Mouse (Mus musculus) myocyte (in vitro differentiated cells): ENCODE results near the gene Edar. TPM values are rescaled to one million over a fixed set of nuclear protein-coding genes. Genes with fewer than 3 reads are reported as not detected.

Experiments used
- H3K27me3 ChIP-seq: one replicate; pipeline ENCODE4 v1.6.1; 2011; ENCODE audit not compliant: control insufficient read depth, insufficient read depth, insufficient read length
- H3K36me3 ChIP-seq: one replicate; pipeline ENCODE4 v1.6.1; 2011; ENCODE audit not compliant: control insufficient read depth, insufficient read depth
- H3K4me2 ChIP-seq: one replicate; pipeline ENCODE4 v1.6.1; 2011; ENCODE audit warnings: low read depth, control low read depth
- H3K4me3 ChIP-seq: one replicate; pipeline ENCODE4 v1.5.1; 2011; ENCODE audit warnings: mild to moderate bottlenecking, control low read depth, moderate library complexity
- H3K79me2 ChIP-seq: one replicate; pipeline ENCODE4 v1.6.1; 2011; ENCODE audit not compliant: control insufficient read depth, insufficient read depth
- H3ac ChIP-seq: one replicate; pipeline ENCODE4 v1.6.1; 2011; ENCODE audit not compliant: control insufficient read depth, insufficient read length
- CEBPB ChIP-seq: IDR thresholded peaks from 2 replicates; pipeline ENCODE4 v1.6.1; 2011; ENCODE audit warnings: mild to moderate bottlenecking, moderate library complexity; ENCODE audit not compliant: poor library complexity, insufficient read depth, severe bottlenecking
- E2F4 ChIP-seq: IDR thresholded peaks from one replicate; pipeline ENCODE4 v1.6.1; 2011; ENCODE audit warnings: mild to moderate bottlenecking, control low read depth, moderate library complexity; ENCODE audit not compliant: insufficient read depth
- MAX ChIP-seq: IDR thresholded peaks from one replicate; pipeline ENCODE4 v1.6.1; 2011; ENCODE audit warnings: low read depth, mild to moderate bottlenecking, control low read depth
- MYOD1 ChIP-seq, 3 experiments: IDR thresholded peaks; one replicate each; pipeline ENCODE4 v1.6.1; 2011; ENCODE audit warnings: control low read depth in 2 of 3, low read depth in 2 of 3, mild to moderate bottlenecking in 2 of 3, moderate library complexity in 1 of 3; ENCODE audit not compliant: insufficient read length in 2 of 3, control insufficient read depth in 1 of 3
- MYOG ChIP-seq, 3 experiments: IDR thresholded peaks; one replicate each; pipeline ENCODE4 v1.6.1; 2011; ENCODE audit warnings: control low read depth in 2 of 3, low read depth in 2 of 3, mild to moderate bottlenecking in 2 of 3; ENCODE audit not compliant: insufficient read length in 2 of 3, control insufficient read depth in 1 of 3, insufficient read depth in 1 of 3
- POLR2A ChIP-seq: IDR thresholded peaks from one replicate; pipeline ENCODE4 v1.6.1; 2011; ENCODE audit warnings: low read depth, mild to moderate bottlenecking, control low read depth, moderate library complexity; ENCODE audit not compliant: insufficient read length
- POLR2AphosphoS2 ChIP-seq: IDR thresholded peaks from one replicate; pipeline ENCODE4 v1.6.1; 2011; ENCODE audit warnings: low read depth, control low read depth; ENCODE audit not compliant: insufficient read length
- REST ChIP-seq: IDR thresholded peaks from one replicate; pipeline ENCODE4 v1.6.1; 2011; ENCODE audit warnings: mild to moderate bottlenecking, control low read depth, moderate library complexity; ENCODE audit not compliant: insufficient read depth, insufficient read length
- SRF ChIP-seq: IDR thresholded peaks from one replicate; pipeline ENCODE4 v1.6.1; 2011; ENCODE audit warnings: low read depth; ENCODE audit not compliant: control insufficient read depth, insufficient read length
- TCF12 ChIP-seq: IDR thresholded peaks from one replicate; pipeline ENCODE4 v1.6.1; 2011; ENCODE audit warnings: mild to moderate bottlenecking, control low read depth; ENCODE audit not compliant: poor library complexity, insufficient read depth, severe bottlenecking
- TCF3 ChIP-seq: IDR thresholded peaks from one replicate; pipeline ENCODE4 v1.6.1; 2011; ENCODE audit warnings: low read depth, control low read depth; ENCODE audit not compliant: insufficient read length
- USF1 ChIP-seq: IDR thresholded peaks from one replicate; pipeline ENCODE4 v1.6.1; 2011; ENCODE audit warnings: low read depth, mild to moderate bottlenecking, control low read depth, moderate library complexity
- polyA plus RNA-seq: library from polyadenylated mRNA; unstranded; fragments of >200 nt; fragmentation: generic; extraction: Trizol; gene quantifications from one replicate; pipeline ENCODE4 v1.2.1, GENCODE M21; 2012; ENCODE audit warnings: missing spikeins

The Edar gene
- polyA plus RNA-seq, 1 experiment: not detected

DNA sequence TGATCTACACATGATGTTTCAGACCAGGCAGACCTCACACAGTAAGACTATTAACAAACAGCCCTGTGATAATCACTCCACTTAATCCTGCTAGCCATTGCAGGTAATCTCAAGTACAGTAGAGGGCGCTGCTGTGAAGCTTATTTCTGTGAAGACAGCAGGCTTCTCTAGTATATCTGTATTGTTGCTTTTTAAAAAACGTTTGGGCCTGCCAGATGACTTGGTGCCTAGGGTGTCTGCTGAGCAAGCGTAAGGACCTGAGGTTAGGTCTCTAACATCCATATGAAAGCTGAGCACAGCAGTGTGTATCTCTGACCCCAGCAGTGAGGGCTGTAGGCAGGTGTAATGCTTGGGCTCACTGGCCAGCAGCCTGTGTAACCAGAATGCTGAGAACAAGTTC lies 115.6 kb downstream of the Edar start:
- TF ChIP-seq MYOD1 (IDR thresholded peaks at IDR 0.05; ENCODE audit: control insufficient read depth in 1 of 3, insufficient read length in 2 of 3, low read depth in 2 of 3): no peak
- TF ChIP-seq MAX: no peak
- TF ChIP-seq USF1: no peak
- TF ChIP-seq MYOG (IDR thresholded peaks at IDR 0.05; ENCODE audit: control insufficient read depth in 1 of 3, insufficient read depth in 1 of 3, insufficient read length in 2 of 3, low read depth in 2 of 3): no peak
- TF ChIP-seq SRF: no peak
- TF ChIP-seq POLR2A: no peak
- no peak for TF ChIP-seq TCF3
- TF ChIP-seq TCF12: no peak
- no peak overlapping the region for H3ac ChIP-seq
- H3K4me2 ChIP-seq: no peak overlapping the region
- no peak overlapping the region for H3K4me3 ChIP-seq
- no peaks in the 10 kb centered on the region for H3K36me3 ChIP-seq
- no peaks in the 10 kb centered on the region for H3K79me2 ChIP-seq
- no peaks in the 10 kb centered on the region for H3K27me3 ChIP-seq

GRCm38 (mm10) chr10:58559098-58559497 lies 116.4 kb downstream of the Edar start:
- Histone ChIP-seq H3K36me3 (no peaks in the 10 kb centered on the region), H3K4me2 (no peak overlapping the region), H3K79me2 (no peaks in the 10 kb centered on the region), H3K4me3 (no peak overlapping the region), H3K27me3 (no peaks in the 10 kb centered on the region), H3ac (no peak overlapping the region)
- TF ChIP-seq TCF3 (no peak), MAX (no peak), MYOG (IDR thresholded peaks at IDR 0.05; ENCODE audit: control insufficient read depth in 1 of 3, insufficient read depth in 1 of 3, insufficient read length in 2 of 3, low read depth in 2 of 3) (no peak), CEBPB (no peak), USF1 (no peak), SRF (no peak), TCF12 (no peak), POLR2AphosphoS2 (no peak), REST (no peak), MYOD1 (IDR thresholded peaks at IDR 0.05; ENCODE audit: control insufficient read depth in 1 of 3, insufficient read length in 2 of 3, low read depth in 2 of 3) (no peak), E2F4 (no peak), POLR2A (no peak)

DNA sequence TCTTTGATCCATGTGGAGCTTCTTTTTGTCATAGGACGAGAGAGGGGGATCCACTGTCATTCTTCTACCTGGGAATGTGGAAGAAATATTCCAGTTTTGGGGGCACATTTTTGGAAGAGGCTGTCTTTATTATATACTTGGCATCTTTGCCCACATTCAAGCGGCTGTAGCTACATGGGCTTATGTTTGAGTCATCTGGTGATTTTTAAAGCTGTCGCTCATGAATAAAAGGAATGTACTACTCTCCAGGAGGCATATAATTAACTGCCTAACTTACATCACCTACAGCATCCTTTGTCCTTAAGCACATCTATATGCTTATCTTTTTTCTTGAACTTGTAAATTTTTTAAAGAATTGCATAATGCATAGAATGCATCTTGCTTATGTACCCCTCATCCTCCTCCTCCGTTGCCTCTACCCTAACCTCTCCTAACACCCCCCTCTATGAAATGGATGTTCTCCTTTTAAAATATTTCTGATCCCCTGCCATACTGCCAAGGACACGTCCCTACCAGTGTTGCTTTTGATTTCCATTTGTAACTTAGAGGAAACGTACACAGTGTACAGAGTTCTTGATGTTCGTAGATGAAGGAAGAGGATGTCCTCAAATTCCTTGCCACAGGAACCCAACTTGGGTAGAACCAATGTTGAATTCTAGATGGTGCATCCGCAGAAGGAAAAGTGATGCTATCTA lies 120.6 kb downstream of the Edar start:
- no peaks in the 10 kb centered on the region for H3K27me3 ChIP-seq
- no peaks in the 10 kb centered on the region for H3K36me3 ChIP-seq
- H3K79me2 ChIP-seq: no peaks in the 10 kb centered on the region
- H3K4me3 ChIP-seq: no peak overlapping the region
- no peak for TF ChIP-seq MYOG (IDR thresholded peaks at IDR 0.05; ENCODE audit: control insufficient read depth in 1 of 3, insufficient read depth in 1 of 3, insufficient read length in 2 of 3, low read depth in 2 of 3)
- no peak overlapping the region for H3K4me2 ChIP-seq
- H3ac ChIP-seq: no peak overlapping the region

Other genes starting within 250 kb of the Edar start
- 7.8 TPM for gene Ranbp2, start 228.7 kb downstream of the Edar start, polyA plus RNA-seq
- gene Ccdc138, start 177.7 kb downstream of the Edar start, polyA plus RNA-seq: 0.44 TPM
- not detected for gene Gm17542, start 42.6 kb upstream of the Edar start, polyA plus RNA-seq
- gene Sh3rf3, start 137.7 kb upstream of the Edar start, polyA plus RNA-seq: 0.10 TPM